Mouse (Mus musculus): Measurements from ENCODE around the gene 4933415A04Rik. TPM values are rescaled to one million over a fixed set of nuclear protein-coding genes. Genes with fewer than 3 reads are reported as not detected.

The 4933415A04Rik gene
- 6.4 and 6.8 TPM in 2 replicates for polyA plus RNA-seq (2014; fragmentation: Nextera tagmentation; extraction: Ambion mirVana)

- no peak within 1 kb of the TSS for H3K9ac ChIP-seq (ENCODE audit: low read length)
- no peaks in the 10 kb centered on the region for H3K27me3 ChIP-seq (replicated peaks; ENCODE audit: control insufficient read depth, insufficient read depth, low read length)
- no peak within 1 kb of the TSS for H3K4me2 ChIP-seq (ENCODE audit: low read length)
- H3K4me1 ChIP-seq (replicated peaks; ENCODE audit: control insufficient read depth, insufficient read depth, low read length) = no peaks in the 10 kb centered on the region
- H3K36me3 ChIP-seq (ENCODE audit: control insufficient read depth, insufficient read depth, low read length) = peaks cover 51% of the 10 kb centered on the region
- ATAC-seq (replicated peaks; ENCODE audit: low FRiP score, low TSS enrichment, low read depth) (peak; percentile 52; the same call in 1 of the 2 replicates), DNase-seq (ENCODE audit: low spot score) (peak; percentile 85)
- H3K9me3 ChIP-seq (ENCODE audit: control insufficient read depth, low read length) = no peaks in the 10 kb centered on the region
- no peak within 1 kb of the TSS for H3K27ac ChIP-seq (ENCODE audit: low read depth)
- WGBS = 73% methylated on average over 7 of the region's 7 CpGs
- H3K4me3 ChIP-seq (ENCODE audit: low read depth, low read length) = no peak within 1 kb of the TSS
Observed at GRCm38 (mm10) chr11:43586324-43587090, at the start of gene 4933415A04Rik. Gene 4933415A04Rik (plus strand): TSS chr11:43587040.

- no peak for DNase-seq (ENCODE audit: low spot score)
- Histone ChIP-seq H3K27me3 (replicated peaks; ENCODE audit: control insufficient read depth, insufficient read depth, low read length) (no peaks in the 10 kb centered on the region), H3K4me3 (ENCODE audit: low read depth, low read length) (no peak overlapping the region), H3K9me3 (ENCODE audit: control insufficient read depth, low read length) (no peaks in the 10 kb centered on the region), H3K9ac (ENCODE audit: low read length) (no peak overlapping the region), H3K4me1 (replicated peaks; ENCODE audit: control insufficient read depth, insufficient read depth, low read length) (0 out of 2 replicates have a peak, but pooled peaks cover 4% of the 10 kb centered on the region), H3K4me2 (ENCODE audit: low read length) (no peak overlapping the region), H3K36me3 (ENCODE audit: control insufficient read depth, insufficient read depth, low read length) (peaks cover 40% of the 10 kb centered on the region), H3K27ac (ENCODE audit: low read depth) (no peak overlapping the region)
- 93% methylated on average over 6 of the region's 6 CpGs for WGBS
- ATAC-seq (replicated peaks; ENCODE audit: low FRiP score, low TSS enrichment, low read depth) = no peak
Observed at GRCm38 (mm10) chr11:43537074-43537473, 49.8 kb upstream of the 4933415A04Rik start.

GRCm38 (mm10) chr11:43539863-43540262, 47.0 kb upstream of the 4933415A04Rik start:
- WGBS = 23% methylated on average over 6 of the region's 6 CpGs
- Histone ChIP-seq H3K27me3 (replicated peaks; ENCODE audit: control insufficient read depth, insufficient read depth, low read length) (no peaks in the 10 kb centered on the region), H3K27ac (ENCODE audit: low read depth) (no peak overlapping the region)

GRCm38 (mm10) chr11:43543711-43544466, 43.0 kb upstream of the 4933415A04Rik start:
- peaks cover 22% of the 10 kb centered on the region; the same call in 1 of the 2 replicates for H3K36me3 ChIP-seq (ENCODE audit: control insufficient read depth, insufficient read depth, low read length)
- DNase-seq (ENCODE audit: low spot score) (no peak), ATAC-seq (replicated peaks; ENCODE audit: low FRiP score, low TSS enrichment, low read depth) (no peak)
- H3K4me2 ChIP-seq (ENCODE audit: low read length) = no peak overlapping the region
- 85% methylated on average over 15 of the region's 15 CpGs for WGBS
- no peaks in the 10 kb centered on the region for H3K27me3 ChIP-seq (replicated peaks; ENCODE audit: control insufficient read depth, insufficient read depth, low read length)
- H3K4me1 ChIP-seq (replicated peaks; ENCODE audit: control insufficient read depth, insufficient read depth, low read length) = peaks cover 29% of the 10 kb centered on the region
- no peak overlapping the region for H3K27ac ChIP-seq (ENCODE audit: low read depth)
- H3K9me3 ChIP-seq (ENCODE audit: control insufficient read depth, low read length) = no peaks in the 10 kb centered on the region
- H3K9ac ChIP-seq (ENCODE audit: low read length) = no peak overlapping the region
- no peak overlapping the region for H3K4me3 ChIP-seq (ENCODE audit: low read depth, low read length)

More at GRCm38 (mm10) chr11:43539863-43540262, 47.0 kb upstream of the 4933415A04Rik start:
- Histone ChIP-seq H3K9me3 (ENCODE audit: control insufficient read depth, low read length) (no peaks in the 10 kb centered on the region), H3K4me1 (replicated peaks; ENCODE audit: control insufficient read depth, insufficient read depth, low read length) (0 out of 2 replicates have a peak, but pooled peaks cover 4% of the 10 kb centered on the region), H3K4me3 (ENCODE audit: low read depth, low read length) (no peak overlapping the region), H3K36me3 (ENCODE audit: control insufficient read depth, insufficient read depth, low read length) (peaks cover 35% of the 10 kb centered on the region), H3K4me2 (ENCODE audit: low read length) (no peak overlapping the region), H3K9ac (ENCODE audit: low read length) (no peak overlapping the region)
- ATAC-seq (replicated peaks; ENCODE audit: low FRiP score, low TSS enrichment, low read depth) = peak; percentile 55
- no peak for DNase-seq (ENCODE audit: low spot score)

GRCm38 (mm10) chr11:43544819-43545218, 42.0 kb upstream of the 4933415A04Rik start:
- Histone ChIP-seq H3K9me3 (ENCODE audit: control insufficient read depth, low read length) (no peaks in the 10 kb centered on the region), H3K9ac (ENCODE audit: low read length) (no peak overlapping the region), H3K4me3 (ENCODE audit: low read depth, low read length) (no peak overlapping the region), H3K4me1 (replicated peaks; ENCODE audit: control insufficient read depth, insufficient read depth, low read length) (peaks cover 33% of the 10 kb centered on the region), H3K4me2 (ENCODE audit: low read length) (no peak overlapping the region), H3K27ac (ENCODE audit: low read depth) (no peak overlapping the region), H3K27me3 (replicated peaks; ENCODE audit: control insufficient read depth, insufficient read depth, low read length) (no peaks in the 10 kb centered on the region), H3K36me3 (ENCODE audit: control insufficient read depth, insufficient read depth, low read length) (peaks cover 20% of the 10 kb centered on the region; the same call in 1 of the 2 replicates)
- no peak for DNase-seq (ENCODE audit: low spot score)
- 77% methylated on average over 7 of the region's 7 CpGs for WGBS
- ATAC-seq (replicated peaks; ENCODE audit: low FRiP score, low TSS enrichment, low read depth) = no peak

GRCm38 (mm10) chr11:43545873-43546475, 40.9 kb upstream of the 4933415A04Rik start:
- Histone ChIP-seq H3K9ac (ENCODE audit: low read length) (no peak overlapping the region), H3K9me3 (ENCODE audit: control insufficient read depth, low read length) (no peaks in the 10 kb centered on the region), H3K27ac (ENCODE audit: low read depth) (no peak overlapping the region), H3K36me3 (ENCODE audit: control insufficient read depth, insufficient read depth, low read length) (peaks cover 20% of the 10 kb centered on the region; the same call in 1 of the 2 replicates), H3K27me3 (replicated peaks; ENCODE audit: control insufficient read depth, insufficient read depth, low read length) (no peaks in the 10 kb centered on the region), H3K4me1 (replicated peaks; ENCODE audit: control insufficient read depth, insufficient read depth, low read length) (peaks cover 37% of the 10 kb centered on the region), H3K4me2 (ENCODE audit: low read length) (no peak overlapping the region), H3K4me3 (ENCODE audit: low read depth, low read length) (no peak overlapping the region)
- no peak for ATAC-seq (replicated peaks; ENCODE audit: low FRiP score, low TSS enrichment, low read depth)
- 71% methylated on average over 16 of the region's 16 CpGs for WGBS
- no peak for DNase-seq (ENCODE audit: low spot score)

- Histone ChIP-seq H3K27me3 (replicated peaks; ENCODE audit: control insufficient read depth, insufficient read depth, low read length) (no peaks in the 10 kb centered on the region), H3K9me3 (ENCODE audit: control insufficient read depth, low read length) (no peaks in the 10 kb centered on the region), H3K4me1 (replicated peaks; ENCODE audit: control insufficient read depth, insufficient read depth, low read length) (peaks cover 40% of the 10 kb centered on the region), H3K4me2 (ENCODE audit: low read length) (no peak overlapping the region), H3K27ac (ENCODE audit: low read depth) (no peak overlapping the region), H3K36me3 (ENCODE audit: control insufficient read depth, insufficient read depth, low read length) (peaks cover 20% of the 10 kb centered on the region; the same call in 1 of the 2 replicates), H3K9ac (ENCODE audit: low read length) (no peak overlapping the region), H3K4me3 (ENCODE audit: low read depth, low read length) (no peak overlapping the region)
- DNase-seq (ENCODE audit: low spot score) (no peak), ATAC-seq (replicated peaks; ENCODE audit: low FRiP score, low TSS enrichment, low read depth) (no peak)
- WGBS = 76% methylated on average over 4 of the region's 4 CpGs
Observed at GRCm38 (mm10) chr11:43546678-43547077, 40.2 kb upstream of the 4933415A04Rik start.

GRCm38 (mm10) chr11:43548148-43548547, 38.7 kb upstream of the 4933415A04Rik start:
- H3K4me1 ChIP-seq (replicated peaks; ENCODE audit: control insufficient read depth, insufficient read depth, low read length) = peaks cover 40% of the 10 kb centered on the region
- peak overlapping the region; percentile 71 for H3K27ac ChIP-seq (ENCODE audit: low read depth)
- ATAC-seq (replicated peaks; ENCODE audit: low FRiP score, low TSS enrichment, low read depth) (peak; percentile 32; the same call in 1 of the 2 replicates), DNase-seq (ENCODE audit: low spot score) (peak; percentile 75)
- H3K9ac ChIP-seq (ENCODE audit: low read length) = no peak overlapping the region
- no peaks in the 10 kb centered on the region for H3K27me3 ChIP-seq (replicated peaks; ENCODE audit: control insufficient read depth, insufficient read depth, low read length)
- H3K9me3 ChIP-seq (ENCODE audit: control insufficient read depth, low read length) = no peaks in the 10 kb centered on the region
- H3K4me3 ChIP-seq (ENCODE audit: low read depth, low read length) = no peak overlapping the region
- H3K4me2 ChIP-seq (ENCODE audit: low read length) = 0 out of 2 replicates have a peak overlapping the region, but pooled peaks have one; percentile 7
- H3K36me3 ChIP-seq (ENCODE audit: control insufficient read depth, insufficient read depth, low read length) = peaks cover 15% of the 10 kb centered on the region; the same call in 1 of the 2 replicates
- 32% methylated on average over 7 of the region's 7 CpGs for WGBS

All from intestine, embryonic 14.5 days (tissue).